Mouse (Mus musculus): ENCODE data around the gene Polr3gl. TPM values are rescaled to one million over a fixed set of nuclear protein-coding genes. Genes with fewer than 3 reads are reported as not detected.
A peak's percentile ranks its signal among the peaks of the same experiment; 100 is the strongest.
"Not testable (repeated sequence)": the region's sequence is repeated elsewhere in the genome, so short reads cannot be mapped to it uniquely, and the experiment has no call there.

Polr3gl gene
- polyA plus RNA-seq, 1 experiment, result 9.2 TPM

- Histone ChIP-seq H3K36me3 (ENCODE audit: control insufficient read depth, insufficient read depth, low read length) (peaks cover 3% of the 10 kb centered on the region; the same call in 1 of the 2 replicates), H3K27me3 (ENCODE audit: control insufficient read depth, insufficient read depth, low read length) (no peaks in the 10 kb centered on the region), H3K4me1 (ENCODE audit: control insufficient read depth, insufficient read depth, insufficient read length) (peaks cover 2% of the 10 kb centered on the region; the same call in 1 of the 2 replicates), H3K4me3 (ENCODE audit: extremely low read depth, insufficient read depth, insufficient read length) (no peak overlapping the region), H3K27ac (ENCODE audit: insufficient read depth, low read length) (no peak overlapping the region)
- DNase-seq (ENCODE audit: low read depth in 1 of 2, low spot score in 2 of 2), result no peak
- TF ChIP-seq CTCF (IDR thresholded peaks at IDR 0.05; ENCODE audit: extremely low read depth, insufficient read depth, insufficient read length, insufficient replicate concordance) (no peak), POLR2A (IDR thresholded peaks at IDR 0.05; ENCODE audit: low read depth, low read length) (no peak)
These were observed 38.1 kb upstream of the Polr3gl start for GRCm38 (mm10) chr3:96632058-96632457.

- Histone ChIP-seq H3K36me3 (ENCODE audit: control insufficient read depth, insufficient read depth, low read length) (peaks cover 3% of the 10 kb centered on the region; the same call in 1 of the 2 replicates), H3K27ac (ENCODE audit: insufficient read depth, low read length) (peak within 1 kb of the TSS; percentile 81), H3K27me3 (ENCODE audit: control insufficient read depth, insufficient read depth, low read length) (no peaks in the 10 kb centered on the region), H3K4me3 (ENCODE audit: extremely low read depth, insufficient read depth, insufficient read length) (peak within 1 kb of the TSS; percentile 100), H3K4me1 (ENCODE audit: control insufficient read depth, insufficient read depth, insufficient read length) (peaks cover 2% of the 10 kb centered on the region; the same call in 1 of the 2 replicates)
- peak; percentile 93 to 96 for DNase-seq (ENCODE audit: low read depth in 1 of 2, low spot score in 2 of 2)
- WGBS, result 1% methylated on average over 48 of the region's 48 CpGs
- TF ChIP-seq POLR2A (IDR thresholded peaks at IDR 0.05; ENCODE audit: low read depth, low read length) (peak; percentile 51), CTCF (IDR thresholded peaks at IDR 0.05; ENCODE audit: extremely low read depth, insufficient read depth, insufficient read length, insufficient replicate concordance) (no peak)
These were observed 36.0 kb upstream of the Polr3gl start, which contains the start of gene Rbm8a for GRCm38 (mm10) chr3:96629729-96630600. TSS of gene Rbm8a (plus strand) at chr3:96629933.

GRCm38 (mm10) chr3:96623201-96623600, 29.2 kb upstream of the Polr3gl start:
- Histone ChIP-seq H3K4me1 (ENCODE audit: control insufficient read depth, insufficient read depth, insufficient read length) (no peaks in the 10 kb centered on the region), H3K4me3 (ENCODE audit: extremely low read depth, insufficient read depth, insufficient read length) (no peak overlapping the region), H3K27me3 (ENCODE audit: control insufficient read depth, insufficient read depth, low read length) (no peaks in the 10 kb centered on the region), H3K36me3 (ENCODE audit: control insufficient read depth, insufficient read depth, low read length) (peaks cover 1% of the 10 kb centered on the region), H3K27ac (ENCODE audit: insufficient read depth, low read length) (no peak overlapping the region)
- DNase-seq (ENCODE audit: low read depth in 1 of 2, low spot score in 2 of 2), result no peak
- WGBS, result 95% methylated on average over 4 of the region's 4 CpGs
- TF ChIP-seq POLR2A (IDR thresholded peaks at IDR 0.05; ENCODE audit: low read depth, low read length), result no peak
- TF ChIP-seq CTCF (IDR thresholded peaks at IDR 0.05; ENCODE audit: extremely low read depth, insufficient read depth, insufficient read length, insufficient replicate concordance), result no peak

- no peak overlapping the region for H3K4me3 ChIP-seq (ENCODE audit: extremely low read depth, insufficient read depth, insufficient read length)
- DNase-seq (ENCODE audit: low read depth in 1 of 2, low spot score in 2 of 2), result no peak
- H3K27ac ChIP-seq (ENCODE audit: insufficient read depth, low read length), result no peak overlapping the region
- WGBS, result 95% methylated on average over 3 of the region's 3 CpGs
- H3K27me3 ChIP-seq (ENCODE audit: control insufficient read depth, insufficient read depth, low read length), result no peaks in the 10 kb centered on the region
- H3K36me3 ChIP-seq (ENCODE audit: control insufficient read depth, insufficient read depth, low read length), result no peaks in the 10 kb centered on the region; the same call in 1 of the 2 replicates
- TF ChIP-seq CTCF (IDR thresholded peaks at IDR 0.05; ENCODE audit: extremely low read depth, insufficient read depth, insufficient read length, insufficient replicate concordance) (no peak), POLR2A (IDR thresholded peaks at IDR 0.05; ENCODE audit: low read depth, low read length) (no peak)
- H3K4me1 ChIP-seq (ENCODE audit: control insufficient read depth, insufficient read depth, insufficient read length), result no peaks in the 10 kb centered on the region
These were observed 24.0 kb upstream of the Polr3gl start for GRCm38 (mm10) chr3:96617941-96618340.

- Histone ChIP-seq H3K27ac (ENCODE audit: insufficient read depth, low read length) (no peak overlapping the region), H3K36me3 (ENCODE audit: control insufficient read depth, insufficient read depth, low read length) (no peaks in the 10 kb centered on the region), H3K4me1 (ENCODE audit: control insufficient read depth, insufficient read depth, insufficient read length) (no peaks in the 10 kb centered on the region), H3K27me3 (ENCODE audit: control insufficient read depth, insufficient read depth, low read length) (no peaks in the 10 kb centered on the region), H3K4me3 (ENCODE audit: extremely low read depth, insufficient read depth, insufficient read length) (no peak overlapping the region)
- no peak for DNase-seq (ENCODE audit: low read depth in 1 of 2, low spot score in 2 of 2)
- TF ChIP-seq POLR2A (IDR thresholded peaks at IDR 0.05; ENCODE audit: low read depth, low read length), result no peak
- no peak for TF ChIP-seq CTCF (IDR thresholded peaks at IDR 0.05; ENCODE audit: extremely low read depth, insufficient read depth, insufficient read length, insufficient replicate concordance)
- 91% methylated on average over 4 of the region's 4 CpGs for WGBS
These were observed 12.6 kb upstream of the Polr3gl start for GRCm38 (mm10) chr3:96606618-96607017.

- H3K4me1 ChIP-seq (ENCODE audit: control insufficient read depth, insufficient read depth, insufficient read length); H3K36me3 ChIP-seq (ENCODE audit: control insufficient read depth, insufficient read depth, low read length); DNase-seq (ENCODE audit: low read depth in 1 of 2, low spot score in 2 of 2); H3K27ac ChIP-seq (ENCODE audit: insufficient read depth, low read length); H3K27me3 ChIP-seq (ENCODE audit: control insufficient read depth, insufficient read depth, low read length); H3K4me3 ChIP-seq (ENCODE audit: extremely low read depth, insufficient read depth, insufficient read length): not testable (repeated sequence)
- WGBS, result 89% methylated on average over 4 of the region's 4 CpGs
These were observed 12.0 kb upstream of the Polr3gl start for GRCm38 (mm10) chr3:96606007-96606406.

- TF ChIP-seq POLR2A (IDR thresholded peaks at IDR 0.05; ENCODE audit: low read depth, low read length) (no peak), CTCF (IDR thresholded peaks at IDR 0.05; ENCODE audit: extremely low read depth, insufficient read depth, insufficient read length, insufficient replicate concordance) (no peak)
- Histone ChIP-seq H3K4me3 (ENCODE audit: extremely low read depth, insufficient read depth, insufficient read length) (no peak overlapping the region), H3K4me1 (ENCODE audit: control insufficient read depth, insufficient read depth, insufficient read length) (no peaks in the 10 kb centered on the region; the same call in 1 of the 2 replicates), H3K36me3 (ENCODE audit: control insufficient read depth, insufficient read depth, low read length) (no peaks in the 10 kb centered on the region), H3K27ac (ENCODE audit: insufficient read depth, low read length) (no peak overlapping the region), H3K27me3 (ENCODE audit: control insufficient read depth, insufficient read depth, low read length) (peaks cover 9% of the 10 kb centered on the region)
- no peak for DNase-seq (ENCODE audit: low read depth in 1 of 2, low spot score in 2 of 2)
- 88% methylated on average over 5 of the region's 5 CpGs for WGBS
These were observed 9.3 kb upstream of the Polr3gl start for GRCm38 (mm10) chr3:96603311-96603710.

Data from spleen, adult 2 months (tissue).